Mouse (Mus musculus): Measurements from ENCODE around the gene Rarb.

GRCm38 (mm10) chr14:16563912-16564311 lies 255.0 kb downstream of the Rarb start:
- TF ChIP-seq POLR2A (IDR thresholded peaks at IDR 0.05; ENCODE audit: borderline replicate concordance, low read depth, low read length), result no peak
- no peak for TF ChIP-seq CTCF (IDR thresholded peaks at IDR 0.05; ENCODE audit: low read depth, low read length)
